Mouse (Mus musculus) heart, embryonic 10.5 days (tissue): ENCODE measurements around the gene Irf9. TPM values are rescaled to one million over a fixed set of nuclear protein-coding genes. Genes with fewer than 3 reads are reported as not detected.
A peak's percentile ranks its signal among the peaks of the same experiment; 100 is the strongest.

Experiments used
- DNase-seq: peaks from one replicate; pipeline ENCODE4 v3.0.0-alpha.2; 2017; ENCODE audit warnings: low spot score
- H3K27ac ChIP-seq: fragments of 300-500 bp; sonication (generic); 2 replicates; pipeline ENCODE4 v1.5.1; 2016; ENCODE audit warnings: mild to moderate bottlenecking
- H3K27me3 ChIP-seq: fragments of 300-500 bp; sonication (generic); 2 replicates; pipeline ENCODE4 v1.6.1; 2016; ENCODE audit warnings: mild to moderate bottlenecking; ENCODE audit not compliant: poor library complexity, insufficient read depth, severe bottlenecking
- H3K36me3 ChIP-seq: fragments of 300-500 bp; sonication (generic); 2 replicates; pipeline ENCODE4 v1.6.1; 2016; ENCODE audit warnings: mild to moderate bottlenecking, moderate library complexity
- H3K4me1 ChIP-seq: fragments of 300-500 bp; sonication (generic); 2 replicates; pipeline ENCODE4 v1.6.1; 2016; ENCODE audit warnings: mild to moderate bottlenecking
- H3K4me3 ChIP-seq: fragments of 300-500 bp; sonication (generic); 2 replicates; pipeline ENCODE4 v1.5.1; 2016; ENCODE audit warnings: mild to moderate bottlenecking, moderate library complexity
- H3K9me3 ChIP-seq: fragments of 300-500 bp; sonication (generic); 2 replicates; pipeline ENCODE4 v1.6.1; 2016; ENCODE audit warnings: mild to moderate bottlenecking, moderate library complexity
- WGBS: fragments of 180-500 bp; shearing (Covaris S2); methylation state at CpG from one replicate; pipeline ENCODE4 v1.1.7; 2016; 5-methylcytosine and 5-hydroxymethylcytosine counted together
- polyA plus RNA-seq: library from polyadenylated mRNA; unstranded; fragments of >200 nt; fragmentation: Nextera tagmentation; extraction: Ambion mirVana; gene quantifications from 2 replicates; pipeline ENCODE4 v1.2.1, GENCODE M21; 2016

The Irf9 gene
- polyA plus RNA-seq, 1 experiment from 2014 or later, result 5.9 TPM

- Histone ChIP-seq H3K4me3 (no peak overlapping the region), H3K36me3 (peaks cover 35% of the 10 kb centered on the region), H3K9me3 (no peaks in the 10 kb centered on the region), H3K27ac (no peak overlapping the region), H3K27me3 (no peaks in the 10 kb centered on the region), H3K4me1 (peaks cover 26% of the 10 kb centered on the region)
- DNase-seq, result no peak
These were observed 31.6 kb upstream of the Irf9 start for GRCm38 (mm10) chr14:55571760-55572159.

- peaks cover 47% of the 10 kb centered on the region for H3K4me1 ChIP-seq
- WGBS, result 35% methylated on average over 8 of the region's 8 CpGs
- H3K4me3 ChIP-seq, result peak within 1 kb of the TSS; percentile 57
- no peaks in the 10 kb centered on the region for H3K27me3 ChIP-seq
- H3K27ac ChIP-seq, result peak within 1 kb of the TSS; percentile 93
- H3K36me3 ChIP-seq, result peaks cover 8% of the 10 kb centered on the region
- H3K9me3 ChIP-seq, result no peaks in the 10 kb centered on the region
- peak; percentile 85 for DNase-seq
These were observed 28.1 kb upstream of the Irf9 start, which contains the start of gene Fitm1 for GRCm38 (mm10) chr14:55575302-55575701. Gene Fitm1, plus strand, starts transcription at chr14:55575617.

GRCm38 (mm10) chr14:55575711-55576110 lies 27.7 kb upstream of the Irf9 start:
- 46% methylated on average over 13 of the region's 13 CpGs for WGBS
- peak overlapping the region; percentile 57 for H3K4me3 ChIP-seq

GRCm38 (mm10) chr14:55576376-55576775 lies 27.0 kb upstream of the Irf9 start:
- H3K36me3 ChIP-seq, result peaks cover 19% of the 10 kb centered on the region
- WGBS, result 56% methylated on average over 16 of the region's 16 CpGs
- peak overlapping the region; percentile 57 for H3K4me3 ChIP-seq
- peak overlapping the region; percentile 93 for H3K27ac ChIP-seq
- DNase-seq, result no peak
- peaks cover 44% of the 10 kb centered on the region for H3K4me1 ChIP-seq
- H3K9me3 ChIP-seq, result no peaks in the 10 kb centered on the region
- no peaks in the 10 kb centered on the region for H3K27me3 ChIP-seq

More at GRCm38 (mm10) chr14:55575711-55576110, 27.7 kb upstream of the Irf9 start:
- no peak for DNase-seq
- Histone ChIP-seq H3K36me3 (peaks cover 12% of the 10 kb centered on the region), H3K27me3 (no peaks in the 10 kb centered on the region), H3K4me1 (peaks cover 46% of the 10 kb centered on the region), H3K27ac (peak overlapping the region; percentile 93), H3K9me3 (no peaks in the 10 kb centered on the region)

GRCm38 (mm10) chr14:55577871-55578667 lies 25.3 kb upstream of the Irf9 start, which contains the start of gene Psme1:
Gene Psme1, plus strand, starts transcription at chr14:55578123.
- Histone ChIP-seq H3K4me1 (peaks cover 44% of the 10 kb centered on the region), H3K4me3 (peak within 1 kb of the TSS; percentile 84), H3K27me3 (no peaks in the 10 kb centered on the region), H3K36me3 (peaks cover 28% of the 10 kb centered on the region), H3K27ac (peak within 1 kb of the TSS; percentile 94), H3K9me3 (no peaks in the 10 kb centered on the region)
- WGBS, result under 1% methylated on average over 31 of the region's 32 CpGs
- DNase-seq, result peak; percentile 93

GRCm38 (mm10) chr14:55578668-55579269 lies 24.6 kb upstream of the Irf9 start:
- Histone ChIP-seq H3K4me1 (peaks cover 44% of the 10 kb centered on the region), H3K27me3 (no peaks in the 10 kb centered on the region), H3K27ac (peak overlapping the region; percentile 94), H3K4me3 (peak overlapping the region; percentile 84), H3K9me3 (no peaks in the 10 kb centered on the region), H3K36me3 (peaks cover 28% of the 10 kb centered on the region)
- DNase-seq, result no peak
- WGBS, result 32% methylated on average over 6 of the region's 6 CpGs

- H3K27me3 ChIP-seq, result no peaks in the 10 kb centered on the region
These were observed 23.6 kb upstream of the Irf9 start for GRCm38 (mm10) chr14:55579511-55580496.

GRCm38 (mm10) chr14:55580731-55581130 lies 22.6 kb upstream of the Irf9 start:
- H3K27ac ChIP-seq, result no peak overlapping the region
- no peaks in the 10 kb centered on the region for H3K27me3 ChIP-seq
- peaks cover 28% of the 10 kb centered on the region for H3K36me3 ChIP-seq
- DNase-seq, result no peak
- no peak overlapping the region for H3K4me3 ChIP-seq
- peaks cover 42% of the 10 kb centered on the region for H3K4me1 ChIP-seq
- WGBS, result 92% methylated on average over 16 of the region's 16 CpGs
- H3K9me3 ChIP-seq, result no peaks in the 10 kb centered on the region

More at GRCm38 (mm10) chr14:55579511-55580496, 23.6 kb upstream of the Irf9 start:
- Histone ChIP-seq H3K9me3 (no peaks in the 10 kb centered on the region), H3K4me3 (0 out of 2 replicates have a peak overlapping the region, but pooled peaks have one; percentile 8), H3K4me1 (peaks cover 43% of the 10 kb centered on the region), H3K36me3 (peaks cover 28% of the 10 kb centered on the region), H3K27ac (no peak overlapping the region)
- 83% methylated on average over 23 of the region's 23 CpGs for WGBS
- no peak for DNase-seq

- H3K9me3 ChIP-seq, result no peaks in the 10 kb centered on the region
- no peaks in the 10 kb centered on the region for H3K27me3 ChIP-seq
- WGBS, result 74% methylated on average over 9 of the region's 9 CpGs
- peaks cover 40% of the 10 kb centered on the region for H3K4me1 ChIP-seq
- peaks cover 31% of the 10 kb centered on the region for H3K36me3 ChIP-seq
- H3K4me3 ChIP-seq, result no peak overlapping the region
- DNase-seq, result peak; percentile 66
- H3K27ac ChIP-seq, result no peak overlapping the region
These were observed 21.2 kb upstream of the Irf9 start for GRCm38 (mm10) chr14:55581981-55582681.

- Histone ChIP-seq H3K27ac (peak overlapping the region; percentile 88), H3K9me3 (no peaks in the 10 kb centered on the region), H3K4me3 (peak overlapping the region; percentile 77), H3K36me3 (peaks cover 41% of the 10 kb centered on the region), H3K4me1 (peaks cover 27% of the 10 kb centered on the region), H3K27me3 (no peaks in the 10 kb centered on the region)
- DNase-seq, result peak; percentile 70
- 36% methylated on average over 5 of the region's 5 CpGs for WGBS
These were observed 19.1 kb upstream of the Irf9 start for GRCm38 (mm10) chr14:55584303-55584701.

- no peaks in the 10 kb centered on the region for H3K27me3 ChIP-seq
- peaks cover 37% of the 10 kb centered on the region for H3K36me3 ChIP-seq
- WGBS, result 2% methylated on average over 43 of the region's 43 CpGs
- peak within 1 kb of the TSS; percentile 77 for H3K4me3 ChIP-seq
- H3K27ac ChIP-seq, result peak within 1 kb of the TSS; percentile 88
- no peaks in the 10 kb centered on the region for H3K9me3 ChIP-seq
- H3K4me1 ChIP-seq, result peaks cover 24% of the 10 kb centered on the region
- peak; percentile 90 for DNase-seq
These were observed 18.4 kb upstream of the Irf9 start, which contains the start of gene Emc9 for GRCm38 (mm10) chr14:55584702-55585565. Gene Emc9, minus strand, starts transcription at chr14:55585302.
